Mouse (Mus musculus) limb, embryonic 11.5 days (tissue): Measurements from ENCODE around the gene Eed. TPM values are rescaled to one million over a fixed set of nuclear protein-coding genes. Genes with fewer than 3 reads are reported as not detected.

ENCODE experiments used
- ATAC-seq: fragments of 200-750 bp; cut with Nextera tagmentation; 2 replicates; pipeline ENCODE4 v1.8.0; 2017; ENCODE audit warnings: low read depth; ENCODE audit not compliant: insufficient number of reproducible peaks, low FRiP score, low TSS enrichment
- DNase-seq: peaks from one replicate; pipeline ENCODE4 v3.0.0-alpha.2; 2015; ENCODE audit warnings: low spot score
- H3K27ac ChIP-seq: fragments of 300-500 bp; sonication (generic); replicated peaks from 2 replicates; pipeline ENCODE4 v1.5.1; 2014; ENCODE audit warnings: low read depth, mild to moderate bottlenecking, low read length
- H3K27me3 ChIP-seq: fragments of 300-500 bp; sonication (generic); 2 replicates; pipeline ENCODE4 v1.6.1; 2014; ENCODE audit warnings: mild to moderate bottlenecking, low read length, mixed read lengths; ENCODE audit not compliant: control insufficient read depth, insufficient read depth
- H3K36me3 ChIP-seq: fragments of 300-500 bp; sonication (generic); 2 replicates; pipeline ENCODE4 v1.6.1; 2014; ENCODE audit warnings: mild to moderate bottlenecking, low read length, moderate library complexity, mixed read lengths; ENCODE audit not compliant: control insufficient read depth, insufficient read depth
- H3K4me1 ChIP-seq: fragments of 300-500 bp; sonication (generic); 2 replicates; pipeline ENCODE4 v1.6.1; 2014; ENCODE audit warnings: low read length, mixed read lengths; ENCODE audit not compliant: control insufficient read depth, insufficient read depth
- H3K4me2 ChIP-seq: fragments of 300-500 bp; sonication (generic); 2 replicates; pipeline ENCODE4 v1.6.1; 2014; ENCODE audit warnings: low read depth, mild to moderate bottlenecking, moderate library complexity; ENCODE audit not compliant: severe bottlenecking
- H3K4me3 ChIP-seq: fragments of 300-500 bp; sonication (generic); 2 replicates; pipeline ENCODE4 v1.5.1; 2014; ENCODE audit warnings: low read depth, low read length
- H3K9ac ChIP-seq: fragments of 300-500 bp; sonication (generic); 2 replicates; pipeline ENCODE4 v1.6.1; 2014; ENCODE audit warnings: mild to moderate bottlenecking, low read length
- H3K9me3 ChIP-seq: fragments of 300-500 bp; sonication (generic); 2 replicates; pipeline ENCODE4 v1.6.1; 2016; ENCODE audit warnings: low read length; ENCODE audit not compliant: control insufficient read depth
- WGBS: fragments of 180-500 bp; shearing (Covaris S2); extraction: QIAGEN DNeasy Blood & Tissue Kit; methylation state at CpG from one replicate; pipeline ENCODE4 v1.1.7; 2014; 5-methylcytosine and 5-hydroxymethylcytosine counted together
- polyA plus RNA-seq: library from polyadenylated mRNA; unstranded; fragments of >200 nt; fragmentation: Nextera tagmentation; extraction: Ambion mirVana; gene quantifications from 2 replicates; pipeline ENCODE4 v1.2.1, GENCODE M21; 2014

Gene Eed
- polyA plus RNA-seq, 1 experiment from 2014 or later = 93.3 TPM

DNA sequence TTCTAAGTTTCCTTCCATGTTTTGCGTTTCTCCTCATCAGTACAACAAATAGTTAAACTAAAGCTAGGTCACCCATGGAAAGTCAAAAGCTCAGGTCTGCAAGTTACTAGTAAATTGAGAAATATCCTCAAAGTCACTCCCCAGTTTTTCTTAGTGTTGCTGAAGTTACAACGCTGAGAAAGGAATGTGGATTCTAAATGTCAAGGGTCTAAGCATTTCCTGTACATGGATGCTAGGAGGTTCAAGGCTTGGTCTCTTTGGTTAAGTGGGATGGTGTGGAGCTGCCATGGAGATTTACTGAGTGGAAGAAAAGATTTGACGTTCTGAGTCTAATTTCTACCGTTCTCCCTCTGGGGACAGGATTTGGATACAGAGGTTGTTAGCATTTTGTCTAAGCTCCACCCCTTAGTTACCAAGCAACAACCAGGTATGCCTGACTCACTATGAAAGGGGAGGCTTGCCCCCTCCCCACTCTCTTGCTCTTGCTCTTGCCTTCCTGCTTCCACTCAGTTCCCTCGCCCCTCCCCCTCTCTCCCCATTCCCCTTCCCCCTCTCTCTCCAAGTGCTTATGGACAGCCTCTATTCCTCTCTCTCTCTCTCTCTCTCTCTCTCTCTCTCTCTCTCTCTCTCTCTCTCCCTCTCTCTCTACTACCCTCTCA is 36.3 kb upstream of the Eed start:
- Histone ChIP-seq H3K36me3 (no peaks in the 10 kb centered on the region), H3K9ac (no peak overlapping the region), H3K27ac (no peak overlapping the region), H3K4me1 (no peaks in the 10 kb centered on the region), H3K27me3 (no peaks in the 10 kb centered on the region), H3K4me3 (no peak overlapping the region), H3K4me2 (no peak overlapping the region), H3K9me3 (no peaks in the 10 kb centered on the region)
- 36% methylated on average over 5 of the region's 5 CpGs for WGBS
- DNase-seq (peak; percentile 38), ATAC-seq (peak; percentile 68; the same call in 1 of the 2 replicates)

DNA sequence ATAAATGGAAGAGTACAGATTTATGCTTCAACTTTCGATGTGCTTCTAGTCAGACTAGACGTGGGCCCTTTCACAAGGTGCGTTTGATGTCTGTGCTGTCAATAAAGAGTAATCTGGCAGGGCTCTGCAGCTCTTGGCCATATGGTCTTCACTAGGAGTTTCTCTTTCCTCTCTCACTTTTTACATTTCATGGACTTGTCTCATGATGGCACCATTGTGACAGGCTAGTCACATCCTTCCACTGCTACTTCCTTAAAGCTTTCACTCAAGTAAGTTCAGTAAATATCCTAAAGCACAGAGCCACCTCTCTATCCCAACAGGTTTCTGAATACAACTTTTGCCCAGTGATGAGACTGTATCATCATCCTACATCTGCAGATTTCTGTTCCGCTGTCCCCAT is 35.7 kb upstream of the Eed start:
- 63% methylated on average over 4 of the region's 4 CpGs for WGBS
- Histone ChIP-seq H3K4me1 (no peaks in the 10 kb centered on the region), H3K27ac (no peak overlapping the region), H3K4me2 (no peak overlapping the region), H3K9me3 (no peaks in the 10 kb centered on the region), H3K27me3 (no peaks in the 10 kb centered on the region), H3K4me3 (no peak overlapping the region), H3K36me3 (no peaks in the 10 kb centered on the region), H3K9ac (no peak overlapping the region)
- DNase-seq (no peak), ATAC-seq (no peak)

DNA sequence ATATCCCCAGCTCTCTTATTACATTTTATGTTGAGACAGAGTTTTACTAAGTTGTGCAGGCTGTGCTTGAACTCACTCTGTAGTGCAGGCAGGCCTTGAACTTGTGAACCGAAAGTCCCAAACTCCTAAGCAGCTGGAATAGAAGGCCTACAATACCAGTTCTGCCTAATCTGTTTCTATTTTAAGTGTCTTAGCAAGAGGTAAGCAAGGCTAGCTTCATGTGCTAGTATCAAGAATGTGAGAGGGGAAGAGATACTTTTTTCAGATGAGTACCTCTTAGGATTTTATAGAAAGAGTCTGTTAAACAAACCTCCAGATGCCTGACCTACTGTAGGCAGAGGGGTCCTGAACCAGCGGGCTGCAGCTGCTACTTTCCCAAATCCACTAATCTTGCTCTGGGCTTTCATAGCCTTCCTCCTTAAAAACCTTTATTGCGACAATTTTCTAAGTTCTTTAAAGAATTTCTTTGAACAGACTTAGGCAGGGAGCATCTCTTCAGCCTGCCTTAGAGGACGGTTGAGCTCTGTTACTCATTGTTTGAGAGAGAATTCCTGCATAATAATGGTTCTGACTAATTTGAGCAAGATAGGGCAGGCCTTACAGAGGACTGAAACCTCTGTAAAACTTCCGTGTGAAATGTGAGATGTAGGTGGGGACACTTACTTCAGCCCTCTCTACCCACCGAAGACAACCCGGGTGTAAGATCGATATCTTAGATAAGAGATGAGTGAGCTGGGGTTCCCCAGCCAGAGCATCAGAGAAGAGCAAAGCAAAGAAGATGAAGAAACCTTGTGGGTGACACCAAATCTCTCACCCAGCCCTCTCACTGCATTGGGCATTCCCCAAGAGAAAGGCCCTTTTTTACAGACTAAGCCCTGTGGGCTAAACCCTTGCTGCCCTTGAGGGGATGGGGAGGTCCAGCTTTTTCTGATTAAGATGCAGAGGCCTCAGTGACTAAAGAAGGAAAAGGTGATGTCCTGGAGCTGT is 26.2 kb upstream of the Eed start:
- Histone ChIP-seq H3K9ac (no peak overlapping the region), H3K4me1 (no peaks in the 10 kb centered on the region), H3K9me3 (no peaks in the 10 kb centered on the region), H3K27me3 (no peaks in the 10 kb centered on the region), H3K36me3 (no peaks in the 10 kb centered on the region), H3K4me2 (no peak overlapping the region), H3K27ac (no peak overlapping the region), H3K4me3 (no peak overlapping the region)
- DNase-seq (no peak), ATAC-seq (no peak)
- 50% methylated on average over 8 of the region's 8 CpGs for WGBS

DNA sequence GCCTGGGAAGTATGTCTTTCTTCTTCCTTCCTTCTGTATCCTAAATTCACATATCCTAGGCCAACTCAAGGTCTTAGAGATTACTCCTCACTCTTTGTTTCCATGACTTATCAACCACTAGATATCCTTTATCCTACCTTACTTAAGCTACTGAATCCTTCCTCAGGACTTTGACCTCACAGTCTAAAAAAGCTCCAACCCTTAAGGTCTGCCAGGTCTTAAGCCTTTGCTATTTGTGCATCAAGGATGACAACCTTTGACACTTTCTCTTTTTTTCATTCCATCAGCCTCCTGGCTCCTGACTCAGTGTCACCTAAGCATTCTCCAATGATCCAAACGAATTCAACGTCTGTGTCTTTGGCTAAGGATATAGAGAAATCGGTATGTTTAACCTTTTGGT is 24.0 kb upstream of the Eed start:
- ATAC-seq (no peak), DNase-seq (no peak)
- Histone ChIP-seq H3K4me2 (no peak overlapping the region), H3K27me3 (no peaks in the 10 kb centered on the region), H3K9me3 (no peaks in the 10 kb centered on the region), H3K4me1 (no peaks in the 10 kb centered on the region), H3K9ac (no peak overlapping the region), H3K27ac (no peak overlapping the region), H3K4me3 (no peak overlapping the region), H3K36me3 (no peaks in the 10 kb centered on the region)
- WGBS = 93% methylated on average over 3 of the region's 3 CpGs

DNA sequence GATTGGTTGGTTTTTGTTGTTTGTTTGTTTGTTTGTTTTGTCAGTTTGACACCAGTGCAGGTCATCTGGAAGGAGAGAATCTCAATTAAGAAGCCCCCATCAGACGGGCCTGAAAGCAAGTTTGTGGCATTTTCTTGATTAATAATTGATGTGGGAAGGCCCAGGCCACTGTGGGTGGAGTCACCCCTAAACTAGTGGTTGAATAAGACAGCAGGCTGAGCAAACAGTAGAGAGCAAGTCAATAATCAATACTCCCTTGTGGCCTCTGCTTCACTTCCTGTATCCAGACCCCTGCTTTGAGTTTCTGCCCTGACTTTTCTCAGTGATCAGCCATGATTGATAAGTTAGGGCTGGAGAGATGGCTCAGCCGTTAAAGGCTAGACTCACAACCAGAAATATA is 21.6 kb upstream of the Eed start:
- WGBS = 67% methylated on average over 2 of the region's 2 CpGs

DNA sequence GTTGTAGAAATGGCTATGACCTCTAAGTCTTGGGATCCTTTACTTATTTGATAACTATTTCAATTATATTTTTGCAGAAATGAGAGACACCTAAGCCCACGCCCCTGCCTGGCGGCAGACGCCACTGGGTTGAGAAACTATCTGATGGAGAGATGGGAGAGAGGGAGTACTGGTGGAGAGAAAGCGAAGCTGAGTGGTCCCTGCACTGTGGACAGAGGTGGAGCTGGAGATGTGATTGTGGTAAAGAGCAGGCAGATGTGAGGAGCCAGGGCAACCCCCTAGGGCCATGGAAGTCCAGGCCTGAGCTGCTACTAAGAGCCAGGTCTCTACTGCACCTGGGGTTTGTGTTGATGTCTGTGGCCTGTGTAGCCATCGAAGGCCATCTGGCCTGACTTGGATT is 18.7 kb upstream of the Eed start:
- no peak overlapping the region for H3K4me2 ChIP-seq
- H3K27ac ChIP-seq = no peak overlapping the region
- ATAC-seq (no peak), DNase-seq (no peak)
- H3K36me3 ChIP-seq = no peaks in the 10 kb centered on the region
- no peaks in the 10 kb centered on the region for H3K9me3 ChIP-seq
- no peak overlapping the region for H3K4me3 ChIP-seq
- WGBS = 92% methylated on average over 5 of the region's 5 CpGs
- H3K4me1 ChIP-seq = no peaks in the 10 kb centered on the region
- H3K9ac ChIP-seq = no peak overlapping the region
- no peaks in the 10 kb centered on the region for H3K27me3 ChIP-seq

More for the DNA sequence above, 21.6 kb upstream of the Eed start:
- no peak overlapping the region for H3K9ac ChIP-seq
- H3K27me3 ChIP-seq = no peaks in the 10 kb centered on the region
- H3K27ac ChIP-seq = no peak overlapping the region
- H3K4me1 ChIP-seq = no peaks in the 10 kb centered on the region
- no peak overlapping the region for H3K4me2 ChIP-seq
- no peaks in the 10 kb centered on the region for H3K36me3 ChIP-seq
- no peak for ATAC-seq
- H3K4me3 ChIP-seq = no peak overlapping the region
- H3K9me3 ChIP-seq = no peaks in the 10 kb centered on the region
- DNase-seq = no peak

DNA sequence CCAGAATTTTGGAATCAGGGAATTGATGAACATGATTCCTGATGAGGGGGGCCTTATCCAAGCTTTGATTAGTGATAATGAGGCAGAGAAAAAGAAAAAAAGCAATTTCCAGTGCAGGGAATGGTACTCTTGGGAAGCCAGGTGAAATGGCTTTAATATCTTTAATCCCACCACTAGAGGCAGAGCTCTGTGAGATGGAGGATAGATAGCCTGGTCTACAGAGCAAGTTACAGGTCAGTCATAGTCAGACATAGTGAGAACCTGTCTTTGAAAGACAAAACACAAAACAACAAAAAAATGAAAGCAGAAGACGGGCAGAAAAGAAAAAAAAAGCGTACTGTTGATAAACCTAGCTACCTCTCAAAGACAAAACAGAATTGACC is 17.8 kb upstream of the Eed start:
- DNase-seq (no peak), ATAC-seq (no peak)
- WGBS = 75% methylated on average over 2 of the region's 2 CpGs

DNA sequence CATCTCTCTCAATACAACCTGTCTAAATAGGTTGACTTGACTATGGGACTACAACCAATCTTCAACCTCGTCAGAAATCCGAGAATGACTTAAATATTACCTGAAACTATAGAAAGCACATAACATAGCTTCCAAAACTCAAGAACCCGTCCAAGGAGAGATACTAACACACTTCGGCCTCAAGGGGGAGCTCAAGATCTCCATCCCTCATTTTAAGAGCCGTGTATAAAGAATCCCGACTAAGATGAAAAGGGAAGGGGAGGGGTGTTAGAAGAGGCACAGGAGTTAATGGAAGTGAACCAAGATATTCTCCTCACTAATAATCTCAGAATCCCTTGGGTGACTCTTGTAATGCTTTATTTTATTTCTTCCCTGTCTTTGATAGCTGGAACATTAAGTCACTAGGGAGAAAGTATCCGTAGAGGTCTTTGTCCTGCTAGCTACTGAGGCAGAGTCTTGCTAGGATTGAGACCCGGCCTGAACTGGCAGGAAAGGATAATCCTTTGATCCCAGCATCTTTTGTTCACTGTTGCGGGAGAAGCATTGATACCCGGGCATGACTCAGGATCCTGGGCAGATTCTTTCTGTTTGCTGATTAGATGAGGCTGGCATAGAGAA is 17.3 kb upstream of the Eed start:
- H3K9me3 ChIP-seq = no peaks in the 10 kb centered on the region
- H3K9ac ChIP-seq = no peak overlapping the region
- no peak overlapping the region for H3K27ac ChIP-seq
- H3K4me2 ChIP-seq = no peak overlapping the region
- H3K27me3 ChIP-seq = no peaks in the 10 kb centered on the region
- peak; percentile 78 for DNase-seq
- peak; percentile 52; the same call in 1 of the 2 replicates for ATAC-seq
- no peak overlapping the region for H3K4me3 ChIP-seq
- H3K36me3 ChIP-seq = no peaks in the 10 kb centered on the region
- 22% methylated on average over 10 of the region's 10 CpGs for WGBS
- no peaks in the 10 kb centered on the region for H3K4me1 ChIP-seq

More for the DNA sequence above, 17.8 kb upstream of the Eed start:
- Histone ChIP-seq H3K4me3 (no peak overlapping the region), H3K9ac (no peak overlapping the region), H3K27me3 (no peaks in the 10 kb centered on the region), H3K4me1 (no peaks in the 10 kb centered on the region), H3K36me3 (no peaks in the 10 kb centered on the region), H3K27ac (no peak overlapping the region), H3K4me2 (no peak overlapping the region), H3K9me3 (no peaks in the 10 kb centered on the region)
